Mouse (Mus musculus) CH12.LX (cell line): ENCODE measurements around the gene Dnah8. TPM values are rescaled to one million over a fixed set of nuclear protein-coding genes. Genes with fewer than 3 reads are reported as not detected.

ENCODE experiments used
- DNase-seq: peaks from one replicate; pipeline ENCODE4 v3.0.0-alpha.2; 2013; ENCODE audit errors: extremely low read depth
- H3K27ac ChIP-seq: 2 replicates; pipeline ENCODE4 v1.5.1; 2012; ENCODE audit warnings: low read depth, mild to moderate bottlenecking, control low read depth, moderate library complexity; ENCODE audit not compliant: insufficient read depth
- H3K27me3 ChIP-seq: replicated peaks from 2 replicates; pipeline ENCODE3; 2012; ENCODE audit warnings: inconsistent platforms
- H3K36me3 ChIP-seq, 2 experiments: replicated peaks in 1 of 2; 2 replicates each; pipeline versions ENCODE3 to v1.6.1; 2012; ENCODE audit warnings: inconsistent platforms in 1 of 2, low read length in 1 of 2, mild to moderate bottlenecking in 1 of 2, mixed read lengths in 1 of 2, moderate library complexity in 1 of 2; ENCODE audit not compliant: control insufficient read depth in 1 of 2, insufficient read depth in 1 of 2
- H3K4me1 ChIP-seq, 2 experiments: 2 replicates each; pipeline ENCODE4 v1.6.1; 2012; ENCODE audit warnings: inconsistent platforms in 1 of 2, moderate library complexity in 1 of 2; ENCODE audit not compliant: insufficient read depth in 2 of 2, control insufficient read depth in 1 of 2
- H3K4me2 ChIP-seq: 2 replicates; pipeline ENCODE4 v1.6.1; 2012; ENCODE audit warnings: low read depth, mild to moderate bottlenecking, control low read depth; ENCODE audit not compliant: poor library complexity, insufficient read depth, severe bottlenecking
- H3K4me3 ChIP-seq, 3 experiments: fragments of 150-350 bp in 1 of 3; sonication (generic) in 1 of 3; replicated peaks in 1 of 3; 2 replicates each; pipeline versions ENCODE3 to v1.5.1; 2011 to 2012; ENCODE audit warnings: low read depth in 2 of 3, low read length in 2 of 3, mild to moderate bottlenecking in 2 of 3, moderate library complexity in 2 of 3, control low read depth in 1 of 3, improper control_type of control experiment in 1 of 3, inconsistent platforms in 1 of 3, mixed read lengths in 1 of 3; ENCODE audit not compliant: poor library complexity in 1 of 3
- H3K79me2 ChIP-seq: replicated peaks from 2 replicates; pipeline ENCODE4 v1.6.1; 2012; ENCODE audit warnings: mild to moderate bottlenecking, moderate library complexity; ENCODE audit not compliant: control insufficient read depth, poor library complexity, insufficient read depth, severe bottlenecking; ENCODE audit errors: extremely low read depth
- H3K9ac ChIP-seq: 2 replicates; pipeline ENCODE4 v1.6.1; 2012; ENCODE audit warnings: low read depth, mild to moderate bottlenecking, control low read depth, moderate library complexity; ENCODE audit not compliant: insufficient read depth
- H3K9me3 ChIP-seq: replicated peaks from 2 replicates; pipeline ENCODE3; 2012; ENCODE audit warnings: low read length, inconsistent platforms, mixed read lengths
- CHD2 ChIP-seq: IDR thresholded peaks from 2 replicates; pipeline ENCODE4 v1.6.1; 2011; ENCODE audit warnings: low read length, improper control_type of control experiment
- CTCF ChIP-seq, 2 experiments: IDR thresholded peaks in 1 of 2; conservative IDR thresholded peaks in 1 of 2; 2 replicates each; pipeline ENCODE4 v1.5.1; 2011 to 2012; ENCODE audit warnings: low read depth in 2 of 2, low read length in 2 of 2, improper control_type of control experiment in 1 of 2, inconsistent platforms in 1 of 2, mild to moderate bottlenecking in 1 of 2, moderate library complexity in 1 of 2
- ELF1 ChIP-seq: IDR thresholded peaks from 2 replicates; pipeline ENCODE4 v1.6.1; 2014; ENCODE audit warnings: low read depth, mild to moderate bottlenecking, inconsistent platforms, low read length, improper control_type of control experiment
- EP300 ChIP-seq: IDR thresholded peaks from 2 replicates; pipeline ENCODE4 v1.6.1; 2011; ENCODE audit warnings: low read length, improper control_type of control experiment
- ETS1 ChIP-seq: conservative IDR thresholded peaks from 2 replicates; pipeline ENCODE4 v1.6.1; 2012; ENCODE audit warnings: low read depth, mild to moderate bottlenecking, inconsistent platforms, low read length, improper control_type of control experiment, moderate library complexity
- GABPA ChIP-seq: IDR thresholded peaks from 2 replicates; pipeline ENCODE4 v1.6.1; 2012; ENCODE audit warnings: low read depth, low read length, improper control_type of control experiment, inconsistent platforms; ENCODE audit not compliant: insufficient replicate concordance
- IRF4 ChIP-seq: IDR thresholded peaks from 2 replicates; pipeline ENCODE4 v1.6.1; 2014; ENCODE audit warnings: low read depth, mild to moderate bottlenecking, inconsistent platforms, low read length, improper control_type of control experiment
- JUN ChIP-seq: IDR thresholded peaks from 2 replicates; pipeline ENCODE4 v1.6.1; 2011; ENCODE audit warnings: low read depth, mild to moderate bottlenecking, low read length, improper control_type of control experiment, moderate library complexity; ENCODE audit not compliant: insufficient read depth
- JUND ChIP-seq: conservative IDR thresholded peaks from 2 replicates; pipeline ENCODE4 v1.6.1; 2011; ENCODE audit warnings: low read depth, low read length, improper control_type of control experiment
- MAFK ChIP-seq: IDR thresholded peaks from 2 replicates; pipeline ENCODE4 v1.6.1; 2011; ENCODE audit warnings: low read length, improper control_type of control experiment; ENCODE audit not compliant: insufficient replicate concordance
- MAZ ChIP-seq: IDR thresholded peaks from 2 replicates; pipeline ENCODE4 v1.6.1; 2012; ENCODE audit warnings: low read depth, mild to moderate bottlenecking, inconsistent platforms, low read length, improper control_type of control experiment, moderate library complexity
- MXI1 ChIP-seq: IDR thresholded peaks from 2 replicates; pipeline ENCODE4 v1.6.1; 2011; ENCODE audit warnings: mild to moderate bottlenecking, low read depth, low read length, improper control_type of control experiment
- NRF1 ChIP-seq: IDR thresholded peaks from 2 replicates; pipeline ENCODE4 v1.6.1; 2014; ENCODE audit warnings: low read depth, mild to moderate bottlenecking, inconsistent platforms, low read length, improper control_type of control experiment, moderate library complexity
- POLR2AphosphoS2 ChIP-seq: IDR thresholded peaks from 2 replicates; pipeline ENCODE4 v1.6.1; 2011; ENCODE audit warnings: low read depth, low read length, improper control_type of control experiment
- RAD21 ChIP-seq: IDR thresholded peaks from 2 replicates; pipeline ENCODE4 v1.6.1; 2011; ENCODE audit warnings: low read depth, mild to moderate bottlenecking, low read length, improper control_type of control experiment, moderate library complexity
- RCOR1 ChIP-seq: conservative IDR thresholded peaks from 2 replicates; pipeline ENCODE4 v1.6.1; 2012; ENCODE audit warnings: low read depth, mild to moderate bottlenecking, inconsistent platforms, low read length, improper control_type of control experiment
- SIN3A ChIP-seq: IDR thresholded peaks from 2 replicates; pipeline ENCODE4 v1.6.1; 2012; ENCODE audit warnings: low read length, improper control_type of control experiment, inconsistent platforms
- SMC3 ChIP-seq: IDR thresholded peaks from 2 replicates; pipeline ENCODE4 v1.6.1; 2011; ENCODE audit warnings: low read depth, low read length, improper control_type of control experiment
- TBP ChIP-seq: conservative IDR thresholded peaks from 2 replicates; pipeline ENCODE4 v1.6.1; 2011; ENCODE audit warnings: low read depth, low read length, improper control_type of control experiment
- TCF12 ChIP-seq: IDR thresholded peaks from 2 replicates; pipeline ENCODE4 v1.6.1; 2014; ENCODE audit warnings: low read depth, mild to moderate bottlenecking, inconsistent platforms, low read length, improper control_type of control experiment
- UBTF ChIP-seq: IDR thresholded peaks from 2 replicates; pipeline ENCODE4 v1.6.1; 2012; ENCODE audit warnings: low read depth, mild to moderate bottlenecking, inconsistent platforms, low read length, improper control_type of control experiment, moderate library complexity
- USF2 ChIP-seq: conservative IDR thresholded peaks from 2 replicates; pipeline ENCODE4 v1.6.1; 2011; ENCODE audit warnings: low read depth, low read length, improper control_type of control experiment
- ZMIZ1 ChIP-seq: IDR thresholded peaks from 2 replicates; pipeline ENCODE4 v1.6.1; 2012; ENCODE audit warnings: low read depth, mild to moderate bottlenecking, inconsistent platforms, low read length, improper control_type of control experiment
- dilution Hi-C: fragments of 300-500 bp; cut with MboI; formaldehyde crosslinking; loops from 2 replicates; pipeline ENCODE4 v1.14.3; 2020; ENCODE audit warnings: low sequenced_read_pairs; ENCODE audit not compliant: extremely low pct_unique_long_range_greater_than_20kb, extremely low pct_ligation_motif_present
- in situ Hi-C: fragments of 300-500 bp; cut with MboI; formaldehyde crosslinking; loops from 3 replicates; pipeline ENCODE4 v1.14.3; 2019; ENCODE audit warnings: low sequenced_read_pairs, low pct_ligation_motif_present, low pct_unique_long_range_greater_than_20kb, mixed read lengths
- polyA plus RNA-seq: library from polyadenylated mRNA; unstranded; fragments of >175 nt; gene quantifications from 2 replicates; pipeline ENCODE4 v1.2.1, GENCODE M21; 2012; ENCODE audit warnings: low read depth; ENCODE audit not compliant: insufficient read length
- total RNA-seq, 2 experiments: library from RNA; depleted of rRNA; stranded (reverse); fragments of 300-350 nt in 1 of 2; fragments of >200 nt in 1 of 2; gene quantifications; 2 replicates each; pipeline ENCODE4 v1.2.3; 2012 to 2014

Gene Dnah8
- total and polyA plus RNA-seq, 3 experiments, result 0.09 to 0.99 TPM; not detected in 1

DNA sequence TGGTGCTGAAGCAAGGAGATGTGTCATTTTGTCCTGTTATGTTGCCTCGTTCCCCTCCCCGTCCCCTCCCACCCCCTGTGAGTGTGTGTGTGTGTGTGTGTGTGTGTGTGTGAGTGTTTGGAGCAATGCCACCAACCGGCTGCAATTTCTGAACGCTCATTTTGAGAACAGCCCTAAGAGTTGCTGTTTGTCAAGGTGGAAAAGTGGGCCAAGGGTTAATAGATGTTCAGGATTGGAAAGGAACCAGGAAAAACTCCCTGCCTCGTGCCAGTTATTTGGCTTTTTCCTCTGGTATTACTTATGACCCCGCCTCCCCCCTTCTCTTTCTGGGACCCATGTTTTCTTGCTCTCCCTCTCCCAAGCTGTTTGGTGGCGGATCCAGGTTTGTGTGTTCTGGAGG, 236.5 kb downstream of the Dnah8 start:
- no peak overlapping the region for H3K4me3 ChIP-seq
- no peaks in the 10 kb centered on the region for H3K36me3 ChIP-seq
- no peak overlapping the region for H3K4me2 ChIP-seq
- no peak overlapping the region for H3K9ac ChIP-seq
- peaks cover 0 to 6% of the 10 kb centered on the region in 2 experiments; a peak in 1 of 4 replicates for H3K4me1 ChIP-seq
- DNase-seq, result no peak
- dilution Hi-C loops (no loop called here), in situ Hi-C loops (no loop called here)
- no peak for TF ChIP-seq POLR2AphosphoS2
- no peak for TF ChIP-seq ZMIZ1
- TF ChIP-seq JUN, result no peak
- no peak for TF ChIP-seq MXI1
- no peak for TF ChIP-seq ETS1
- TF ChIP-seq ELF1, result no peak
- TF ChIP-seq MAZ, result no peak
- no peak for TF ChIP-seq NRF1
- TF ChIP-seq UBTF, result no peak
- TF ChIP-seq TCF12, result no peak
- TF ChIP-seq RCOR1, result no peak
- TF ChIP-seq CTCF (conservative IDR thresholded peaks at IDR 0.05 in 1 of 2, IDR thresholded peaks at IDR 0.05 in 1 of 2; ENCODE audit: low read depth in 2 of 2, low read length in 2 of 2), result no peak
- no peak for TF ChIP-seq JUND
- no peak for TF ChIP-seq EP300
- no peak for TF ChIP-seq IRF4
- TF ChIP-seq RAD21, result no peak
- no peak for TF ChIP-seq USF2
- TF ChIP-seq MAFK, result no peak
- TF ChIP-seq TBP, result no peak
- no peak for TF ChIP-seq SIN3A
- H3K9me3 ChIP-seq, result no peaks in the 10 kb centered on the region
- no peak overlapping the region for H3K27ac ChIP-seq
- H3K79me2 ChIP-seq, result no peaks in the 10 kb centered on the region
- peaks cover 2% of the 10 kb centered on the region for H3K27me3 ChIP-seq

- DNase-seq, result no peak
- no peaks in the 10 kb centered on the region for H3K9me3 ChIP-seq
- no peak overlapping the region for H3K27ac ChIP-seq
- TF ChIP-seq GABPA, result no peak
- TF ChIP-seq SMC3, result no peak
- TF ChIP-seq MAZ, result no peak
- TF ChIP-seq RAD21, result no peak
- TF ChIP-seq CHD2, result no peak
- H3K9ac ChIP-seq, result no peak overlapping the region
- H3K4me1 ChIP-seq, result no peaks in the 10 kb centered on the region
- H3K36me3 ChIP-seq, result no peaks in the 10 kb centered on the region
- H3K79me2 ChIP-seq, result no peaks in the 10 kb centered on the region
- in situ Hi-C loops (no loop called here), dilution Hi-C loops (no loop called here)
- no peak overlapping the region for H3K4me3 ChIP-seq
- H3K4me2 ChIP-seq, result no peak overlapping the region
- peaks cover 5% of the 10 kb centered on the region for H3K27me3 ChIP-seq
Measured at GRCm38 (mm10) chr17:30866281-30866680, 242.1 kb downstream of the Dnah8 start.
